Mouse (Mus musculus) intestine, embryonic 14.5 days (tissue): Measurements from ENCODE around the gene Tsnaxip1. TPM values are rescaled to one million over a fixed set of nuclear protein-coding genes. Genes with fewer than 3 reads are reported as not detected.

Source experiments
- ATAC-seq: fragments of 200-750 bp; cut with Nextera tagmentation; replicated peaks from 2 replicates; pipeline ENCODE4 v1.8.0; 2017; ENCODE audit warnings: low read depth, moderate number of reproducible peaks, moderate TSS enrichment, moderate library complexity; ENCODE audit not compliant: low FRiP score, low TSS enrichment
- DNase-seq: peaks from one replicate; pipeline ENCODE4 v3.0.0-alpha.2; 2018; ENCODE audit warnings: low spot score
- H3K27ac ChIP-seq: fragments of 300-500 bp; sonication (generic); 2 replicates; pipeline ENCODE4 v1.5.1; 2014; ENCODE audit warnings: low read depth, mild to moderate bottlenecking, control low read depth
- H3K27me3 ChIP-seq: fragments of 300-500 bp; sonication (generic); replicated peaks from 2 replicates; pipeline ENCODE4 v1.6.1; 2014; ENCODE audit warnings: low read length, control low read depth; ENCODE audit not compliant: control insufficient read depth, insufficient read depth
- H3K36me3 ChIP-seq: fragments of 300-500 bp; sonication (generic); 2 replicates; pipeline ENCODE4 v1.6.1; 2014; ENCODE audit warnings: low read length, control low read depth; ENCODE audit not compliant: control insufficient read depth, insufficient read depth
- H3K4me1 ChIP-seq: fragments of 300-500 bp; sonication (generic); replicated peaks from 2 replicates; pipeline ENCODE4 v1.6.1; 2014; ENCODE audit warnings: low read length, control low read depth, mixed read lengths; ENCODE audit not compliant: control insufficient read depth, insufficient read depth
- H3K4me2 ChIP-seq: fragments of 300-500 bp; sonication (generic); 2 replicates; pipeline ENCODE4 v1.6.1; 2014; ENCODE audit warnings: low read length
- H3K4me3 ChIP-seq: fragments of 300-500 bp; sonication (generic); 2 replicates; pipeline ENCODE4 v1.5.1; 2014; ENCODE audit warnings: low read depth, low read length, control low read depth, mixed read lengths
- H3K9ac ChIP-seq: fragments of 300-500 bp; sonication (generic); 2 replicates; pipeline ENCODE4 v1.6.1; 2014; ENCODE audit warnings: mild to moderate bottlenecking, low read length
- H3K9me3 ChIP-seq: fragments of 300-500 bp; sonication (generic); 2 replicates; pipeline ENCODE4 v1.6.1; 2016; ENCODE audit warnings: low read length, control low read depth; ENCODE audit not compliant: control insufficient read depth
- WGBS: fragments of 180-500 bp; shearing (Covaris S2); extraction: QIAGEN DNeasy Blood & Tissue Kit; methylation state at CpG from one replicate; pipeline ENCODE4 v1.1.7; 2014; 5-methylcytosine and 5-hydroxymethylcytosine counted together
- polyA plus RNA-seq: library from polyadenylated mRNA; unstranded; fragments of >200 nt; fragmentation: Nextera tagmentation; extraction: Ambion mirVana; gene quantifications from 2 replicates; pipeline ENCODE4 v1.2.1, GENCODE M21; 2014

Gene Tsnaxip1
- polyA plus RNA-seq, 1 experiment from 2014 or later: not detected

- Histone ChIP-seq H3K4me3 (no peak within 1 kb of the TSS), H3K27me3 (no peaks in the 10 kb centered on the region), H3K9me3 (no peaks in the 10 kb centered on the region), H3K36me3 (peaks cover 52% of the 10 kb centered on the region), H3K9ac (0 out of 2 replicates have a peak within 1 kb of the TSS, but pooled peaks have one; percentile 13), H3K27ac (no peak within 1 kb of the TSS), H3K4me2 (peak within 1 kb of the TSS; percentile 20; the same call in 1 of the 2 replicates), H3K4me1 (peaks cover 4% of the 10 kb centered on the region; the same call in 1 of the 2 replicates)
- WGBS: 11% methylated on average over 11 of the region's 11 CpGs
- DNase-seq: peak; percentile 74
- peak; percentile 83 for ATAC-seq
Measured at GRCm38 (mm10) chr8:105893339-105893738, 65.8 kb downstream of the Tsnaxip1 start, which contains the start of gene Nrn1l. Nrn1l (plus strand) TSS chr8:105893567.

Other genes starting within 250 kb of the Tsnaxip1 start
- gene Ripor1, start 222.5 kb upstream of the Tsnaxip1 start, polyA plus RNA-seq: 19.1 and 20.2 TPM in 2 replicates
- gene Ctcf, start 191.2 kb upstream of the Tsnaxip1 start, polyA plus RNA-seq: 93.3 and 95.1 TPM in 2 replicates
- 1.1 and 1.5 TPM in 2 replicates for gene Agrp, start 190.3 kb upstream of the Tsnaxip1 start, polyA plus RNA-seq
- gene Carmil2, start 141.5 kb upstream of the Tsnaxip1 start, polyA plus RNA-seq: 1.0 and 1.1 TPM in 2 replicates
- 56.9 and 61.8 TPM in 2 replicates for gene Acd, start 126.6 kb upstream of the Tsnaxip1 start, polyA plus RNA-seq
- gene Pard6a, start 126.6 kb upstream of the Tsnaxip1 start, polyA plus RNA-seq: 16.0 and 17.5 TPM in 2 replicates
- gene 4933405L10Rik, start 120.1 kb upstream of the Tsnaxip1 start, polyA plus RNA-seq: not detected in 2 replicates
- 22.6 and 23.2 TPM in 2 replicates for gene Enkd1, start 119.5 kb upstream of the Tsnaxip1 start, polyA plus RNA-seq
- 11.3 and 11.8 TPM in 2 replicates for gene Gfod2, start 69.1 kb upstream of the Tsnaxip1 start, polyA plus RNA-seq
- gene Ranbp10, start 381 bp upstream of the Tsnaxip1 start, polyA plus RNA-seq: 11.6 and 11.7 TPM in 2 replicates
- 39.2 and 40.1 TPM in 2 replicates for gene Cenpt, start 25.5 kb downstream of the Tsnaxip1 start, polyA plus RNA-seq
- 58.0 and 61.1 TPM in 2 replicates for gene Thap11, start 27.4 kb downstream of the Tsnaxip1 start, polyA plus RNA-seq
- gene Nutf2, start 32.8 kb downstream of the Tsnaxip1 start, polyA plus RNA-seq: 302 and 316 TPM in 2 replicates
- 37.0 and 40.7 TPM in 2 replicates for gene Edc4, start 53.1 kb downstream of the Tsnaxip1 start, polyA plus RNA-seq
- gene Nrn1l, start 65.8 kb downstream of the Tsnaxip1 start, polyA plus RNA-seq: 0.32 and 0.97 TPM in 2 replicates
- gene Pskh1, start 72.7 kb downstream of the Tsnaxip1 start, polyA plus RNA-seq: 30.0 and 31.7 TPM in 2 replicates
- 1.0 and 1.4 TPM in 2 replicates for gene Ctrl, start 106.1 kb downstream of the Tsnaxip1 start, polyA plus RNA-seq
- gene Psmb10, start 110.7 kb downstream of the Tsnaxip1 start, polyA plus RNA-seq: 64.2 and 64.8 TPM in 2 replicates
- 1.2 and 1.4 TPM in 2 replicates for gene Lcat, start 115.7 kb downstream of the Tsnaxip1 start, polyA plus RNA-seq
- 27.8 and 28.6 TPM in 2 replicates for gene Slc12a4, start 138.4 kb downstream of the Tsnaxip1 start, polyA plus RNA-seq
- gene Dpep3, start 151.7 kb downstream of the Tsnaxip1 start, polyA plus RNA-seq: not detected in 2 replicates
- gene Dus2, start 163.6 kb downstream of the Tsnaxip1 start, polyA plus RNA-seq: 18.3 and 18.7 TPM in 2 replicates
- not detected in 2 replicates for gene Dpep2nb, start 178.2 kb downstream of the Tsnaxip1 start, polyA plus RNA-seq
- 16.9 and 17.9 TPM in 2 replicates for gene Ddx28, start 184.2 kb downstream of the Tsnaxip1 start, polyA plus RNA-seq
- gene Nfatc3, start 231.1 kb downstream of the Tsnaxip1 start, polyA plus RNA-seq: 6.9 and 7.6 TPM in 2 replicates